Mouse (Mus musculus) kidney, embryonic 14.5 days (tissue): ENCODE measurements around the gene Myrip. TPM values are rescaled to one million over a fixed set of nuclear protein-coding genes. Genes with fewer than 3 reads are reported as not detected.

ENCODE experiments used
- ATAC-seq: fragments of 200-750 bp; cut with Nextera tagmentation; 2 replicates; pipeline ENCODE4 v1.8.0; 2017; ENCODE audit warnings: moderate number of reproducible peaks, mild to moderate bottlenecking, moderate TSS enrichment, moderate library complexity; ENCODE audit not compliant: low FRiP score, low TSS enrichment
- H3K27ac ChIP-seq: fragments of 300-500 bp; sonication (generic); 2 replicates; pipeline ENCODE4 v1.5.1; 2014; ENCODE audit warnings: low read depth, mild to moderate bottlenecking, low read length, moderate library complexity, mixed read lengths
- H3K27me3 ChIP-seq: fragments of 300-500 bp; sonication (generic); 2 replicates; pipeline ENCODE4 v1.6.1; 2014; ENCODE audit warnings: mild to moderate bottlenecking, low read length; ENCODE audit not compliant: control insufficient read depth, insufficient read depth
- H3K36me3 ChIP-seq: fragments of 300-500 bp; sonication (generic); 2 replicates; pipeline ENCODE4 v1.6.1; 2014; ENCODE audit warnings: low read length, mixed read lengths; ENCODE audit not compliant: control insufficient read depth, insufficient read depth
- H3K4me1 ChIP-seq: fragments of 300-500 bp; sonication (generic); 2 replicates; pipeline ENCODE4 v1.6.1; 2014; ENCODE audit warnings: low read length, mixed read lengths; ENCODE audit not compliant: control insufficient read depth, insufficient read depth
- H3K4me2 ChIP-seq: fragments of 300-500 bp; sonication (generic); replicated peaks from 2 replicates; pipeline ENCODE4 v1.6.1; 2014; ENCODE audit warnings: low read depth, mild to moderate bottlenecking, low read length
- H3K4me3 ChIP-seq: fragments of 300-500 bp; sonication (generic); 2 replicates; pipeline ENCODE4 v1.5.1; 2014; ENCODE audit warnings: mild to moderate bottlenecking, low read length
- H3K9ac ChIP-seq: fragments of 300-500 bp; sonication (generic); 2 replicates; pipeline ENCODE4 v1.6.1; 2014; ENCODE audit warnings: low read depth, mild to moderate bottlenecking, low read length, moderate library complexity
- H3K9me3 ChIP-seq: fragments of 300-500 bp; sonication (generic); 2 replicates; pipeline ENCODE4 v1.6.1; 2016; ENCODE audit warnings: low read length; ENCODE audit not compliant: control insufficient read depth
- WGBS: fragments of 180-500 bp; shearing (Covaris S2); extraction: QIAGEN DNeasy Blood & Tissue Kit; methylation state at CpG from one replicate; pipeline ENCODE4 v1.1.7; 2014; 5-methylcytosine and 5-hydroxymethylcytosine counted together
- polyA plus RNA-seq: library from polyadenylated mRNA; unstranded; fragments of >200 nt; fragmentation: Nextera tagmentation; extraction: Ambion mirVana; gene quantifications from 2 replicates; pipeline ENCODE4 v1.2.1, GENCODE M21; 2014

Myrip gene
- polyA plus RNA-seq, 1 experiment from 2014 or later: 0.11 TPM

DNA sequence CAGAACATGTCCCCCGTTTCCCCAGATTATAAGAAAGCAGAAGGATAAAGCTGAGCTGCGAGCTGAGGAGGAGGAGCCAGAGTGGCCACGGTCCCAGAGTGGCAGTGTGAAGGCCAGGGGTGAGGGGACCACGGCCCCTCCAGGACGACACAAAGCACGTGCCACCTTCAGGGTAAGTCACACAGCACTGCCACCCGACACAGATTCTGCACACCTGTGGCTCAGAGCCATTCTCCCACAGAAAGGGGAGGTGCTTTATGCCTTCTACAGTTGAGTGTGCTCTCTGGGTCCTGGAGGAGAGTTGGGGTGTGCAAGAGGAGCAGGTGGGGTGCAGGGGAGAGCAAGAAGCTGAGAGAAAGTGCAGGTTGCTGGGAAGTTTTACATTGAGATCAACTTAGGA is 123.3 kb downstream of the Myrip start:
- 0 out of 2 replicates have a peak, but pooled peaks cover 3% of the 10 kb centered on the region for H3K27me3 ChIP-seq
- no peak overlapping the region for H3K4me2 ChIP-seq
- no peaks in the 10 kb centered on the region for H3K9me3 ChIP-seq
- H3K4me1 ChIP-seq: no peaks in the 10 kb centered on the region
- H3K27ac ChIP-seq: no peak overlapping the region
- 70% methylated on average over 7 of the region's 7 CpGs for WGBS
- H3K9ac ChIP-seq: no peak overlapping the region
- H3K36me3 ChIP-seq: no peaks in the 10 kb centered on the region
- ATAC-seq: no peak
- no peak overlapping the region for H3K4me3 ChIP-seq

DNA sequence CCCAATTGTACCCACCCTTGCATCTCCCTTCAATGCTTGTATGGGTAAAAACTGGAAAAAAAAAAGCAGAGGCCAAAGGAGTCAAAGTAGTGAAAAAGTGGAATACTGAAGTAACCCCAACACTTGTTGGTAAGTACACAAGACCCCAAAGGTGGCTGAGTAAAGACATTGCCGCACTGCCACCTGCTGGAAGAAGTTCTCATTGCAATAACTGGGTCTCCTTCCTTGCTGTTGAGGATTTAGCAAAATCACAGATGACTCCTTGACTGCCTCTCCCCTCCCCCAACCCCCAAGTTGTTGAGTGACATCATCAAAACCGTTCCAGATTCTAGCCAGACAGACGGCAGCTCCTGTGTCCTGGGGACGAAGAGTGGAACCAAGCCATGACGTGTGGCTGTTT is 124.5 kb downstream of the Myrip start:
- 48% methylated on average over 5 of the region's 5 CpGs for WGBS
- H3K9me3 ChIP-seq: no peaks in the 10 kb centered on the region
- no peak overlapping the region for H3K27ac ChIP-seq
- no peaks in the 10 kb centered on the region for H3K36me3 ChIP-seq
- no peak overlapping the region for H3K4me2 ChIP-seq
- 0 out of 2 replicates have a peak, but pooled peaks cover 3% of the 10 kb centered on the region for H3K27me3 ChIP-seq
- H3K9ac ChIP-seq: no peak overlapping the region
- H3K4me3 ChIP-seq: no peak overlapping the region
- ATAC-seq: no peak; the same call in 1 of the 2 replicates
- H3K4me1 ChIP-seq: no peaks in the 10 kb centered on the region

DNA sequence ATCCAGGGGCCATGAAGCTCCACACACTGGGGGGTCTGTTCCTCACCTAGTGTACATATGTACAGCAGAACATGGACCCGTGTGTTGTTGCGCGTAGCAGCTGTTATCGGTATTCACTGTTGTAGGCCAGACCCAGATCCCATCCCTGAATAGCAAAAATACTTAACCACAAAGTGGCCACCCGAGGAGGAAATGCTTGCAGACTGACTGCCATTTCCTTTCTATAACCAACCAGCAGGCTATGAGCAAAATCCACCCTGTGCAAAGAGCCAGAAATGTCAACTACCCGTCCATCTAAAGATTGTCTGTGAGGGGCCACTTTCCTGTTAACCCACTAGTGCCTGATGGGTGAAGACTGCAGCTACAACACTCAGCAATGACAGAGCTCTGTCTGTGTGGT is 126.9 kb downstream of the Myrip start:
- Histone ChIP-seq H3K9me3 (no peaks in the 10 kb centered on the region), H3K27ac (no peak overlapping the region), H3K4me1 (no peaks in the 10 kb centered on the region), H3K36me3 (no peaks in the 10 kb centered on the region), H3K4me3 (no peak overlapping the region), H3K4me2 (no peak overlapping the region), H3K9ac (no peak overlapping the region), H3K27me3 (0 out of 2 replicates have a peak, but pooled peaks cover 3% of the 10 kb centered on the region)
- 69% methylated on average over 6 of the region's 6 CpGs for WGBS
- ATAC-seq: no peak

DNA sequence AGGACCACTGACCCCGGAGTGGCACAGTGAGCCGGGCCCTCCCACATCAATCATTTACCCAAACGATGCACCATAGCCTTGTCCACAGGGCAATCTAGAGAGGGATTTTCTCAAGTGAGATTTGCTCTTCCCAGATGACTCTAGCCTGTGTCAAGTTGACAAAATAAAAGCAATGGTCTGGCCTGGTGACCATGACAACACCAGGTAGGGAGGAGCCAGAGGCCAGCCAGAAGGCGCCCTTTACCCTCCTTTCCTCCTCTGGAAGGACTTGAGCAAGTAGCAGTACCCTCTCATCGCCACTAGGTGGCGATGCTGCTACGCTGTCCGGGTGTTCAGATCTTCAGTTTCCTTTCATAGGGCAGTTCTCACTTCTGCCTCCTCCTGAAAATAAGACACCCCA is 132.4 kb downstream of the Myrip start:
- Histone ChIP-seq H3K9ac (no peak overlapping the region), H3K4me3 (no peak overlapping the region), H3K27ac (no peak overlapping the region), H3K36me3 (no peaks in the 10 kb centered on the region), H3K4me1 (no peaks in the 10 kb centered on the region), H3K27me3 (no peaks in the 10 kb centered on the region), H3K4me2 (no peak overlapping the region), H3K9me3 (no peaks in the 10 kb centered on the region)
- ATAC-seq: peak; percentile 76
- 20% methylated on average over 8 of the region's 8 CpGs for WGBS

DNA sequence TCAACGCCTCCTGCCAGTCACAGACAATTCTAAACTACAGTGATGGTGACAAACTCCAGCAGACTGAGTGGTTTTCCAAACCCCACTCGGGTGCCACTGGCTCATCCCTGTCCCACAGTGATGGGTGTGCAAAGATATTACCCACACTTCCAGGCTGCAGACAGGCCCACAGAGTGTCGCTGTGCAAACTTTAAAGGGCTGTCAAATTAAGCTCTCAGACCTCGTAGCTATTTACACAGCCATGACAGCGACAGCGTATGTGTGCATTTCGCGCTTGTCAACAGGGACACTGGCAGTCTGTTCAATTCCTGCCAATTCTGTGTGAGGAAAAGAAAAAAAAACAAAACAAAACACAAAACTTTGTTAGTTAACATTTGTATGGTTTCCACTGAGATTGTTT is 134.5 kb downstream of the Myrip start:
- no peaks in the 10 kb centered on the region for H3K27me3 ChIP-seq
- no peaks in the 10 kb centered on the region for H3K36me3 ChIP-seq
- 67% methylated on average over 8 of the region's 8 CpGs for WGBS

DNA sequence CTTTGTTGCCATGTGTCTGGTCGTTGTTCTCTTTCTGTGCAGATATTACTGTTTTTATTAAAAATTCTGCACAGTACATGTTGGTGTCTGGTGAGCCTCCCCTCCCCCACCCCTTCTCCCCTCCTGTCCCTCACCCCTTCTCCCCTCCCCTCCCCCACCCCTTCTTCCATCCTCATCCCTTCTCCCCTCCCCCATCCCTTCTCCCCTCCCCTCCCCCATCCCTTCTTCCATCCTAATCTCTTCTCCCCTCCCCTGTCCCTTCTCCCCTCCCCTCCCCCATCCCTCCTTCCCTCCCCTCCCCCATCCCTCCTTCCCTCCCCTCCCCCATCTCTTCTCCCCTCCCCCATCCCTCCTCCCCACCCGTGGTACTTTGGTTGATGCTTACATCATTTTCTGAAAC is 135.5 kb downstream of the Myrip start:
- Histone ChIP-seq H3K4me3 (no peak overlapping the region), H3K36me3 (no peaks in the 10 kb centered on the region)

More for the DNA sequence above, 134.5 kb downstream of the Myrip start:
- Histone ChIP-seq H3K9ac (no peak overlapping the region), H3K4me2 (no peak overlapping the region), H3K9me3 (no peaks in the 10 kb centered on the region), H3K4me3 (no peak overlapping the region), H3K27ac (no peak overlapping the region), H3K4me1 (no peaks in the 10 kb centered on the region)
- no peak for ATAC-seq

DNA sequence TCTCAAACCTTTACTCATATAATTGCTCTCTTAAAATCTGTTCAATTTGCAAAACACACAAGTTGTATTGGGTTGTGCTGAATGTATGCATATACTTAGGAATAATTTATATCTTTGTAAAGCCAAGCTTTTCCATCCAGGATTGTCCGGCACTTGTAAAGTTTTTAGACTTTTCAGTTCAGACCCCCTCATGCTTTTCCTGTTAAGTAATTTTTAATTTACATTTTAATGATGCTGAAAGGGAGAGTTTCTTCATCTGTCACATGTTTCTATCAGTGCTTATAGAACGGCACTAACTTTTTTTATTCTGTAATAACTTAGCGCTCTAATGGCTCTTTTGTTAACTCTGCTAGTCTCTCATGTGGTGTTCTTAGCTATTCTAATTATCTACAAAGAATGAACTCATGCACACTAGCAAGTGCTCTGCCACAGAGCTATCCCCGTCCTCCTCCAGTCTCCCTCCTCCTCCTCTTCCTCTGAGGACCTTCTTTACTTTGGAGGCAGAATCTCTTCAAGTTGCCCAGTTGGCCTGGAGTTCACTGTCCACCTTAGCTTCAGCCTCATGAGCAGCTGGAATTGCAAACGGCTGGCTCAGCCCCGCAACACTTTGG is 136.1 kb downstream of the Myrip start:
- Histone ChIP-seq H3K4me1 (no peaks in the 10 kb centered on the region), H3K27ac (no peak overlapping the region), H3K9me3 (no peaks in the 10 kb centered on the region), H3K9ac (no peak overlapping the region), H3K4me2 (no peak overlapping the region), H3K36me3 (no peaks in the 10 kb centered on the region), H3K27me3 (no peaks in the 10 kb centered on the region), H3K4me3 (no peak overlapping the region)
- 79% methylated on average over 6 of the region's 6 CpGs for WGBS
- ATAC-seq: no peak

More for the DNA sequence above, 135.5 kb downstream of the Myrip start:
- Histone ChIP-seq H3K9ac (no peak overlapping the region), H3K27me3 (no peaks in the 10 kb centered on the region), H3K27ac (no peak overlapping the region), H3K4me2 (no peak overlapping the region), H3K9me3 (no peaks in the 10 kb centered on the region), H3K4me1 (no peaks in the 10 kb centered on the region)
- WGBS: 68% methylated on average over 2 of the region's 2 CpGs
- no peak for ATAC-seq

DNA sequence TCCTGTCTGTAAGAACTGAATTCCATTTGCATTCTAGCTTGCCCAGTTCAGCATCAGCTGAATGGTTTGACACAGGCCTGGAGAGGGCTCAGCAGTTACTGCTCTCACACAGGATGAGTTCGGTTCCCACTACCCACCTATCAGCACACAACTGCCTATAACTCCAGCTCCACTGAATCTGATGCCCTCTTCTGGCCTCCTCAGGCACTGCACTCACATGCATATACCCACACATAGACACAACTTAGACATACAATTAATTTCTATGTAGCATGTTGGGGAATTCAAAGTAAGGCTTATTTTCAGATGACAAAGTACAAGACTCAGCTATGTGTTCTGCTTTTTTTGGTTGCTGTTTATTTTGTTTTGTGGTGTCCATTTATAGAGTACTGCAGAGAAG is 137.0 kb downstream of the Myrip start:
- H3K9me3 ChIP-seq: no peaks in the 10 kb centered on the region
- no peak overlapping the region for H3K27ac ChIP-seq
- WGBS: 100% methylated on average over 1 of the region's 1 CpGs
- H3K4me3 ChIP-seq: no peak overlapping the region
- no peak overlapping the region for H3K4me2 ChIP-seq
- no peaks in the 10 kb centered on the region for H3K4me1 ChIP-seq
- no peaks in the 10 kb centered on the region for H3K36me3 ChIP-seq
- no peaks in the 10 kb centered on the region for H3K27me3 ChIP-seq
- H3K9ac ChIP-seq: no peak overlapping the region
- no peak for ATAC-seq

DNA sequence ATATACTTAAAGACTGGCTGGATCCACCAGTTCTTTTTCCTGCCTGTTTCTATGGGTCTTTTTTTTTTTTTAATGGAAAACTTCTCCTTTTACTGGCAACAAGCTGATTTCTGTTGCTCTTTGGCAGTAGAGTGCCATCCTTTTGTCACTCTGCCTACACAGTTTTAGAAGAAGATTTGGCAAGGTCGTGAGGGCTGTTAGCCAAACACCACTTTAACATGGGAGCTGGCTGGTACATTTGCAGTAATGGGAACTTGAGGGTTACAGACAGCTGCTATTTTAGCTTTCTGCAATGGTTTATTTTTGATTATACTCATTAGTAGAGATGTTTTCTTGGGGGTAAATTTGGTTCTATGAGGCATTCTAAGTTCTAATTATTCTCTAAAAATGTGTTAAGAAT is 137.5 kb downstream of the Myrip start:
- Histone ChIP-seq H3K27me3 (no peaks in the 10 kb centered on the region), H3K4me3 (no peak overlapping the region), H3K27ac (no peak overlapping the region), H3K9me3 (no peaks in the 10 kb centered on the region), H3K36me3 (no peaks in the 10 kb centered on the region), H3K4me1 (no peaks in the 10 kb centered on the region), H3K9ac (no peak overlapping the region), H3K4me2 (no peak overlapping the region)
- 85% methylated on average over 1 of the region's 1 CpGs for WGBS
- no peak for ATAC-seq
